Mouse (Mus musculus) left cerebral cortex, adult 8-10 months (tissue): Measurements from ENCODE around the gene Gm10563. TPM values are rescaled to one million over a fixed set of nuclear protein-coding genes. Genes with fewer than 3 reads are reported as not detected.
"Not testable (repeated sequence)": the region's sequence is repeated elsewhere in the genome, so short reads cannot be mapped to it uniquely, and the experiment has no call there.

Source experiments
- DNase-seq, 2 experiments: peaks; one replicate each; pipeline ENCODE4 v3.0.0; 2022; ENCODE audit warnings: low spot score in 2 of 2
- total RNA-seq, 4 experiments: library from RNA; stranded (reverse); gene quantifications; 2 replicates each; pipeline ENCODE4 v1.2.4; 2022

Gm10563 gene
- total RNA-seq, 4 experiments from 2014 or later: not detected

GRCm38 (mm10) chr4:155599901-155600825 is 45.0 kb downstream of the Gm10563 start:
- no peak for DNase-seq

DNA sequence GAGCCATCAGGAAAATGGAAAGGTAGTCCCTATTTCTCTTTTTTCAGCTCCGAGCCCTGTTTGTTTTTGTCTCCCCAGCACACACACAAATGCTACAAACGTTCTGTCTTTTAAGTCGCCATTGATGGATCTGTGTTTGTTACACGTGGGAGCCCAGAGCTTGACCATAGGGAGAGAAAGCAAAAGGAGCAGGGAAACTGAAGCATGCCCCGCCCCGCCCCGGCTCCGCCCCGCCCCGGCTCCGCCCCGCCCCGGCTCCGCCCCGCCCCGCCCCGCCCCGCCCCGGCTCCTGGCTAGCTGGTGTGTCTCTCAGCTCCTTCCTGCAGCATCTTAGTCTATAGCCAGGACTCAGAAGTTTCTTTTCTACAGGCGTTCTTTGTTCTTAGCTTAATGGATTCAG is 46.7 kb downstream of the Gm10563 start:
- no peak for DNase-seq

- no peak for DNase-seq
These were observed 48.6 kb downstream of the Gm10563 start for GRCm38 (mm10) chr4:155596606-155597005.

DNA sequence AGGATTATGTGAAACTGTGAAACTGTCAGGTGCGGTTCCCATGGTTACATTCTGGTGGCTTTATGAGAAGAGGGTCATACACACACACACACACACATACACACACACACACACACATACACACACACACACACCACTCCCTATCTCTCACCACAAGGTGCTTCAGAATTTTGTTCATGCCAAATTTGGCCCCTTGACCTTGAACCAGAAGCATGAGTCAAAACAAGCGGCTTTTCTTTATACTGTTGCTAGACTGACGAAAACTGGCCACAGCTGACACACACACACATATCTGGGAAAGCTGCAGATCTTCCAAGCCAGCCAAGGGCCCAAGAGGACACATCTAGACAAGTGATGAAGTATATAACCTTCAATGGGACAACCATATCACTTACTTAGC is 49.4 kb downstream of the Gm10563 start:
- no peak for DNase-seq

DNA sequence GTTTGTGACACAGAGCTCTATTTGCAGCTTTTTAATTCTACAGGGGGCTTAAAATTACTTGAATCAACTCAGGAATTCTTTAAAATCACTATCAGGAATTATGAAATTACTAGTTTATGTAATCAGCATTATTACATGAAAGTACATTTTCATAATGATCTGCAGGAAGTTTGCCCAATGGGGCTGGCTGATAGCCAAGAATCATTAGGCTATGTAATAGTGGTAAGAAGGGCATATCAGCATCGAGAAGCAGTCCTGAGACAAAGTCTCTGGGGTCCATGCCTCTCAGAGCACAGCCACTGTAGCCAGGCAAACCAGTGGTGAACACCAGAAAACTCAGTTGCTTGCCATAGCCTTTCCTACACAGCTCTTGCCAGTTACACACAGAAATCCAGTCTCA is 51.4 kb downstream of the Gm10563 start:
- DNase-seq: no peak

DNA sequence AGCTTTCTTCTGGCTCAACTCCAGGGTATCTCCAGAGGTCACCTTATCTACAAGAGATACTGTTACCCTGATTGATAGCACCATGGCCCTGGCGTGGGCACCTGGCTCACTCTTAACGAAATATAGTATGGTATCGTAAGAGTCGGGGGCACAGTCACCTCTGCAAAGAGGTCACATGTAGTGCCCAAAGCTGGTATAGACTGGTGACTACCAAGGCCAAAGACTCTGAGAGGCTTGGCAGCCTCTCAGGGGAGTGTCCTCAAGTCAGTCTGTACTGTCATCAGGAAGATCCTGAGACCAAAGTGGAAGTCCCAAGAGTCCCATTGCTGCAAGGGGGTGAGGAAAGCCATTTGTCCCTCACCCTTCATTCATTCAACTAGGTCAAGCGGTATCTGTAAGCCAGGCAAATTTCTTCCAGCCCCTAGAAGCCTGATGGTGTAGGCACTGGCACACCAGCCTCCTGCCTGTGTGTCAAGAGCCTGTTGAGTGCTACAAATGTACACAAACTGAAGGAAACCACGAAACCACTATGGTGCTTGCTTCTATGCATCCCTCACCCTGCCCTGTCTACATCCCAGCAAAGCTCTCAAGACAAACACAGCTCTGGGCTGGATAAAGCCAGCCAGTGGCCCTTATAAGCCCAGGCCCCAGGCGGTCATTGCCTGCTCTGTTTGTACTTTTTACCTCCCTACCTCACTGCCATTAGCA is 54.0 kb downstream of the Gm10563 start:
- no peak for DNase-seq

DNA sequence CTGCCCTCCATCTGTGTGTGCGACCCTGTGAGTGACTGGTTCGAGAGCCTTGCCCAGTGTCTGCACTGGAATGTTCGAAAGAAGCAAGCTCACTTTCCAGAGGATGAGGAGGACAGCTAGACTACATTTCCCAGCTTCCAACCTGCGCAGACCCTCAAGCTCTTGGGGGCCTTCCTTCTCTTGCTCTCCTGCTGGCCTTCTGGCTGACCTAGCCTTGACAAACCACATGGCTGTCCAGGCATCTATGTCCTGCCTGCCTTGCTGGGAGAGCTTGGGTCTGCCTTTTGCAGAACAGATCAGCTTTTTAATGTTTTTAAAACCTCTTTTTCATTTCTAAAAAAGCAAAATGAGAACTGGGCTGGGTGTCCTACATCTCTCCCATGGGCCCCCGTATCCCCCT is 55.9 kb downstream of the Gm10563 start:
- DNase-seq: no peak

DNA sequence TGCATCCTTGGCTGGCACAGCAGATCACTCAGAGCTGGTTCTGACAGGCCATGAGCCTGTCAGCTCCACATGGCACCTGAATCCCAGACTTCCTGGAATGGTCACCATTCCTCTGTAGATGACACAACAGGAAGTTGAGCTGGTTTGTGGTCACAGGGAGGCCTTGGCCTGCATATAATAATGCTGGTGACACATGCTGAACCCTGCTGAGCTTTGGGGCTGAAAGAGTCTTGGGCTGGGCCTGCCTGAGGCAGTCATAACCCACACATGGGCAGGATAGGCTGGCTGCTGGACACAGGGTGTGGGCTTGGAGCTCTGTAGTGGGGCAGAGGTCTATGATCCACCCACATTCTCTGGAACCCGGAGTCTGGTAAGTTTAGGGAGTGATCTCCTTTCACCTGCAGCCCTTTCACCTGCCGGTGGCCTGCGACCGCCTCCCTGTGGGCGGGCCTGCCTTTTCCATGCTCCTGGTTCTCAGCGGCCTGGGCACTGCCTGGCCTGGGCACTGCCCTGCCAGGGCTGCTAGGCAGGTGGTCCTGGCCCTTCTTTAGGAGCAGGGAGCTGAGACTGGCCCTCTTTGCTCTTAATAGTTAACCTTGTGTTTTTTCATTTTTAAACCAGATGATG is 62.8 kb downstream of the Gm10563 start:
- DNase-seq: no peak

- DNase-seq: peak in 1 of 2 experiments; percentile 29
These were observed 64.8 kb downstream of the Gm10563 start for GRCm38 (mm10) chr4:155580420-155580819.

DNA sequence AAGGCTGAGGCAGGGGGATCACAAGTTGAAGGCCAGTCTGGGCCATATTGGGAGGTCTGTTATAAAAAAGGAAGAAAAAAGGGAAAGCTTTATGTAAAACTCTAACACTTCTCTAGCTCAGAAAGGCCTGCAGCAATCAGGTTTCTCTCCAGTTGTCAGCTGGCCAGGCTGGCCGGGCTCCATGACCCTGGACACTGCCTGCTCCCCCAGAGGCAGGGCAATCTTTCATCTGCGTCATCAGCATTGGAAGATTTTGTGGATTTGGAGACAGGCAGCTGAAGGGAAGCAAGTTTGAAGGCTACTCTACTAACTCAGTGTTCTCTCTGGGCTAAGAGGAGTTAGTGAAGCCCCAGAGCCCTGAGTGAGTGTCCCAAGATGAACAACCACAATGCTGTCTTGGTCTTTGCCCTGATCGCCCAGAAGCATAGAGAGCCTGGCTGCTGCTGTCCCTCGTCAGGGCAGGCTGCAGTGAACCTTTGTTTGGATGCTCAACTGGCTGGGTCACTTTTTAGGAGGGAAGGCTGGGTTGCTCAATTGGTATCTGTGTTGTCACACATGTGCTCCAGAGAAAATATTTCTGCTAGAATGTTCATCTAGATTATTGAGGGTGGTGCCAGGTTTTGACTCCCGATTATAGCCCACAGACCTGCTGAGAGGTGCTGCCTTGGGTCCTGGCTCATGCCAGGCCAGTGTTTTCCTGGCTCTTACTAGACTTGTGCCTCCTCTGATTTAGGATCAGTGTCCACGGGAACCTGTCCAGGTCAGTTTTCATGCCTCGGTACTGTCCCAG is 66.7 kb downstream of the Gm10563 start:
- no peak for DNase-seq

DNA sequence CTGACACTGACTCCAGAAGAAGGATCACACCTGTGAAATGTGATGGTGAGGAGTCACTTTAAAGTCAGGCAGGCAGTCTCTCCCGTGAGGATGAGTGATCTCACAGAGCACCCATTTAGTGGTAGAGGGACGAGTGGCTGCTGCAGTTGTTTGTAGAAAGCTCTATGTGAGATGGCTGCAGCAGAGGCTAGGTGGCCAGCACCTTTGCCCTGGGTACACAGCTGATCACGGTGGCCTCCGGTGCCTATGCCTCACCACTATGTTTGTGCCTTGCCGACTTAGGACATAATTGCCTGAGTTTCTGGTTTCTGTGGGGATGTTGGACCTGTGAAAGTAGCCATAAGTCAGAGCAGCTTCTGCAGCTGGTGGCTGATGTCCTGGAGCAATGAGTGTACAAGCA is 67.5 kb downstream of the Gm10563 start:
- DNase-seq: no peak

DNA sequence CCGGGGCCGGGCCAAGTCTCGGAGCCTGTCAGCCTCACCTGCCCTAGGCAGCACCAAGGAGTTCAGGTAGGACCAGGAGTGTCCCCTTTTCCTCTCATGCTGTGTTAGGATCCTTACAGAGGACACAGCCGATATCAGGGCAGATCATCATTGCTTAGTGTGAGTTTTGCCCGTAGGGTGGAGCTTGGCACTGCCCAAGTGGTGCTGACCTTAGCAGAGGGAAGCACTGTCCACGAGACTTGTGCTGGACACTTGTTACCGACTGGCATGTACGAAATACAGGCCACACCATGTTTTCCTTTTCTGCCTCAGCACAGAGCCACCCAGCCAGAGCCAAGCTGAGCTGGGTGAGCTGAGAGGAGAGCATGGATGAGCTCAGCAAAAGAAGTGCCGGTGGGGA is 68.1 kb downstream of the Gm10563 start:
- DNase-seq: no peak

DNA sequence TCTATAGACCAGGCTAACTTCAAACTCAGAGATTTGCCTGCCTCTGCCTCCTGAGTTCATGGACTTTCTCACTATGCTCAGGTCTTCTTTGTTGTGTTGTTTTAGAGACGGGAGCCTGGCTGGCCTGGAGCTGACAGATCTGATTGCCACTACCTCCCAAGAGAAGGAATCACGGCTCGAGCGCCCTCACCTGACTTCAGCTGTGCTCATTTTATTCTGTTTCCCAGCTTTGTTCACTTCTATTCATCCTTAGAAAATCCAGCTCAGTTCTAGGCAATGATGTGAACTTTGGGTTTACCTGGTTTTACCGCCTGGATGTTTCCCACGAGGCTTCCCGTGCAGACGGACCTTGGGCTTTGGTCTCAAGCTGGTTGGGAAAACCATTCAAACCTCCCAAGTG is 69.7 kb downstream of the Gm10563 start:
- no peak for DNase-seq

DNA sequence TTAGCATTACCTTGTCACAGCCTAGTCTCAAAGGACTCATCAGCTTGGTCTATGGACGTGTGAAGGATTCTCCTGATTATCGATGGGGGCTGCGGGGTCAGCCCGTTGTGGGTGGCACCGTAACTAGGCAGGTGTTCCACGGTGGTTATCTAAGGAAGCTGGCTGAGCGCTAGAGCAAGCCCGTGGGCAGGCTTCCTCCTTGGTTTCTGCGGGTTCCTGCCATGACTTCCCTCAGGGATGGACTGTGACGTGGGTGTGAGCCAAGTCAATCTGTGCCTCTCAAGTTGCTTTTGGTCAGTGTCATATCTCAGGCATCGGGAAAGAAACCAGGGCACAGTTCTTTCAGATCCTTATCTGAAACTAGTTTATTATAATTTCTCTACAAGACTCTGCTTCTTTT is 70.3 kb downstream of the Gm10563 start:
- DNase-seq: no peak

GRCm38 (mm10) chr4:155573876-155574275 is 71.3 kb downstream of the Gm10563 start:
- DNase-seq: no peak

DNA sequence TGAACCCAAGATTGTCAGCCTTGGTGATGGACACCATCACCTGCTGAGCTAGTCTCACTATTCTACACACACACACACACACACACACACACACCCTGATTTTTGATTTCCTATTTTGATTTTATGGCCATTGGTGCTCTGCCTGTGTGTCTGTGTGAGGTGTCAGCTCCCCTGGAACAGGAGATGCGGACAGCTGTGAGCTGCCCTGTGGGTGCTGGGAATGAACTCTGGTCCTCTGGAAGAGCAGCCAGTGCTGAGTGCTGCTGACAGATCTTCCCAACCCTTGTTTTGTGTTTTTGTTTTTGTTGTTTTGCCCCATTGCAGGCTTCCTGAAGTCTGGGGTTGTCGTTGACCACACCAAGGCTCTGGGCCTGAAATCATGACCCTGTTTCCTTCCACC is 72.1 kb downstream of the Gm10563 start:
- DNase-seq: no peak

DNA sequence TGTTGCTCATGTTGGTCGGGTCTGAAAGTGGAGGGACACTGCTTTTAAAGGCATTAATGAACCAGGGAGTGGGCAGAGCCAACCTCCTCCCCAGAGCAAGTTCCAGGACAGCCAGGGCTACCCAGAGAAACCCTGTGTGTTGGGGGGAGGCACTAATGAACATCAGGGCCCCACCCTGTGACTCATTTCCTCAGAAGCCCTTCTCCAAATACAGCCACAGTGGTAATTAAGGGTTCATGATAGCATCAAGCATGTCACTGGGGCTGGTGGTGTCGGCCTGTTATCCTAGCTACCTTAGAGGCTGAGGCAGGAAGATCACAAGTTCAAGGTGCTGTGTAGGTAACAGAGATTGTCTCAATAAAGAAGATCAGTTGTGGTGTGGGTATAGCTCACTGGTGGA is 73.8 kb downstream of the Gm10563 start:
- DNase-seq: no peak

DNA sequence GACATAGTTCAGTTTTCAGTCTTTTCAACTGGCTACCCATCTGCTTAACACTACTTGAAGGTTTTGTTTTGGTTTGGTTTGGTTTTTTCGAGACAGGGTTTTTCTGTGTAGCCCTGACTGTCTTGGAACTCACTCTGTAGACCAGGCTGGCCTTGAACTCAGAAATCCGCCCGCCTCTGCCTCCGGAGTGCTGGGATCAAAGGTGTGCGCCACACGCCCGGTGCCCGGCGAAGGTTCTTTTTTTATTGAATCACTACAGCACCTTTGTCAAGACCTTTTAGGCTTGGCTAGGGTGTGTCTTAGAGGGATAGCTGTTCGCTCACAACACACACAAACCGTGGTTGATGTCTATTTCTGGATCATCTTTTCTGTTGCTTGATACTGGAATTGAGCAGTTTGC is 74.9 kb downstream of the Gm10563 start:
- not testable (repeated sequence) for DNase-seq

- no peak for DNase-seq
These were observed 75.4 kb downstream of the Gm10563 start for GRCm38 (mm10) chr4:155569818-155570217.

DNA sequence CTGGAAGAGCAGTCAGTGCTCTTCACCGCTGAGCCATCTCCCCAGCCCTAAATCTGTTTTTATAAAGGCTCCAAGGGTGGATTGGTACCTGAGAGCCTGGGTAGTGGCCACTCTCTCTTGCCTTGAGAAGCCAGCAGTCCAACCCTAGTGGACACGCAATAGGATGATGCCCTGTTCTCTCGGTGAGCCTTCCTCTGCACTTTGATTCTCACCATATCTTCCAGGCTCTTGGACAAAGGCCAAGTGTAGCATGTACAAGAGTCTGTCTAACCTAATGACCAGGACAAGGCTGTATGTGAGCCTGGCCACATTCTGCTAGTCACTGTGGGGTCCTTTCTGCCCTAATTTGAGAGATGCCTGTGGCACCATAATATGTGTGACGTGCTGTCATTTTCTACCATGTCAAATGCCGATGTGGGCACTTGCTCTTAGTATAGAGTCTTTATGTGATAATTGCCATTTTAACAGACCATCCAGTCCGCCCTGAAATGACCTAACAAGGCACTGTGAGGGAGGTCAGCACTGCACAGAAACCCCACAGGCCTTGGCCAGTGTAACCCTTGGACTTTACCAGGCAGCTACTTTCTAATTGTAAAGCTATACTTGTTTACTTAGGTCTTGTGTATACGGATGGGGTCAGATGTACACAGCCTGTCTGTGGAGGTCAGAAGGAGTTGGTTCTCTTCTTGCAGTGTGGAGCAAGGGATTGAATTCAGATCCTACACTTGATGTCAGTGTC is 76.4 kb downstream of the Gm10563 start:
- DNase-seq: no peak

- no peak for DNase-seq
These were observed 77.0 kb downstream of the Gm10563 start for GRCm38 (mm10) chr4:155568170-155568569.
